Mouse (Mus musculus) E14TG2a.4 (cell line): ENCODE measurements around the gene Cdon.

Source experiments
- H3K27me3 ChIP-seq: 2 replicates; pipeline ENCODE4 v1.6.1; 2014; ENCODE audit warnings: low read length, control low read depth; ENCODE audit not compliant: insufficient read depth
- H3K36me3 ChIP-seq: 2 replicates; pipeline ENCODE4 v1.6.1; 2014; ENCODE audit warnings: low read length, control low read depth; ENCODE audit not compliant: insufficient read depth
- H3K4me1 ChIP-seq: replicated peaks from 2 replicates; pipeline ENCODE4 v1.6.1; 2014; ENCODE audit warnings: low read depth, low read length, control low read depth
- H3K4me3 ChIP-seq: replicated peaks from 2 replicates; pipeline ENCODE4 v1.5.1; 2014; ENCODE audit warnings: mild to moderate bottlenecking, low read length
- H3K9me3 ChIP-seq: 2 replicates; pipeline ENCODE4 v1.6.1; 2014; ENCODE audit warnings: low read length, control low read depth
- CTCF ChIP-seq: conservative IDR thresholded peaks from 2 replicates; pipeline ENCODE4 v1.5.1; 2014; ENCODE audit warnings: low read length
- NANOG ChIP-seq: IDR thresholded peaks from 2 replicates; pipeline ENCODE4 v1.6.1; 2014; ENCODE audit warnings: borderline replicate concordance, low read length, mixed read lengths
- POU5F1 ChIP-seq: IDR thresholded peaks from 2 replicates; pipeline ENCODE4 v1.6.1; 2014; ENCODE audit warnings: low read length, borderline replicate concordance

Gene Cdon

DNA sequence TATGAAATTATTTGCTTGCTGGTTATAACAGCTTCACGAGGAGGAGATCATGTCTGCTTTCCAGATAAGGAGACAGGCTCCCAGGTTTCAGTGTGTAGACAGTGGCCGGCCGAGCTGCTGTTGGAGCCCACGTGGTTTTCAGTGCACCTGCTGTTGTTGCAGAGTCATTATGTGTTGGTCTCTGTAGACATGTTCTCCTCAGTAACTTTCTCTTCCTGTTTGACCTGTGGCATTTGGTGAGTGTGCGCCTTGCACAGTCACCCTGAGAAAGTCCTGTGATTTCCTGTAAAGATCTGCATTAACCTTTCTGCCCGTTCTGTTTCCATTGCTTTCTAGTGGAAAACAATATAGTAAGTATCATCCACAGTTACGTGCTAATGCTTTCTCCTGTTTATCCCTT, 54.5 kb downstream of the Cdon start:
- Histone ChIP-seq H3K9me3 (no peaks in the 10 kb centered on the region), H3K4me3 (no peak overlapping the region), H3K27me3 (no peaks in the 10 kb centered on the region), H3K36me3 (0 out of 2 replicates have a peak, but pooled peaks cover 3% of the 10 kb centered on the region), H3K4me1 (no peaks in the 10 kb centered on the region)
- TF ChIP-seq POU5F1 (no peak), CTCF (no peak), NANOG (no peak)

GRCm38 (mm10) chr9:35479456-35479855, 58.5 kb downstream of the Cdon start:
- Histone ChIP-seq H3K4me1 (no peaks in the 10 kb centered on the region), H3K4me3 (no peak overlapping the region), H3K9me3 (no peaks in the 10 kb centered on the region), H3K27me3 (no peaks in the 10 kb centered on the region), H3K36me3 (0 out of 2 replicates have a peak, but pooled peaks cover 3% of the 10 kb centered on the region)
- TF ChIP-seq NANOG (no peak), POU5F1 (no peak), CTCF (no peak)

- no peak overlapping the region for H3K4me3 ChIP-seq
- H3K4me1 ChIP-seq: no peaks in the 10 kb centered on the region
- H3K27me3 ChIP-seq: no peaks in the 10 kb centered on the region
- 0 out of 2 replicates have a peak, but pooled peaks cover 3% of the 10 kb centered on the region for H3K36me3 ChIP-seq
- H3K9me3 ChIP-seq: no peaks in the 10 kb centered on the region
- TF ChIP-seq NANOG: no peak
- TF ChIP-seq CTCF: no peak
- no peak for TF ChIP-seq POU5F1
Measured at GRCm38 (mm10) chr9:35482014-35482898, 61.3 kb downstream of the Cdon start.

DNA sequence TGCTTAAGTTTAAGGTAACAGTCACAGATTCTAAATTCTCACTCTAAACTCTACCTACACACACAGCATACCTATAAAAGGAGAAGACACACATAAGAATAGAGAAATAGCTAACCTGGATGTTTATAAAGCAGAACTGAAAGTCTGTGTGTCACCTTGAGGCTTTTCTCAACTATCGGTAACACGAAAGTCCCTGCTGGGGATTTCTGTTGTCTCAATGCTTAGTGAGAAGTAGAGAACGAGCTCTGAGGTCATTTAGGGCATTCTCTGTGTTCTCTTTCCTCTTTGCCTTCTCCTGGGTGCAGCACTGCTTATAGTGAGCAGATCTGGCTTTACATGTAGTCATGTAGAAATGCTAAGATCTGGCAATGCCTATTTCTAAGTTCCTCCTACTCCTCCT, 63.0 kb downstream of the Cdon start:
- H3K4me1 ChIP-seq: no peaks in the 10 kb centered on the region
- no peaks in the 10 kb centered on the region for H3K27me3 ChIP-seq
- TF ChIP-seq POU5F1 (no peak), NANOG (no peak), CTCF (no peak)
- no peaks in the 10 kb centered on the region for H3K9me3 ChIP-seq
- no peak overlapping the region for H3K4me3 ChIP-seq
- H3K36me3 ChIP-seq: no peaks in the 10 kb centered on the region

GRCm38 (mm10) chr9:35486616-35487015, 65.7 kb downstream of the Cdon start:
- Histone ChIP-seq H3K4me1 (no peaks in the 10 kb centered on the region), H3K4me3 (no peak overlapping the region), H3K27me3 (no peaks in the 10 kb centered on the region), H3K9me3 (no peaks in the 10 kb centered on the region), H3K36me3 (no peaks in the 10 kb centered on the region)
- TF ChIP-seq CTCF (no peak), POU5F1 (no peak), NANOG (no peak)

- Histone ChIP-seq H3K36me3 (no peaks in the 10 kb centered on the region), H3K9me3 (no peaks in the 10 kb centered on the region), H3K4me1 (no peaks in the 10 kb centered on the region), H3K27me3 (no peaks in the 10 kb centered on the region), H3K4me3 (no peak overlapping the region)
- TF ChIP-seq POU5F1 (no peak), NANOG (no peak)
Measured at GRCm38 (mm10) chr9:35488496-35488895, 67.6 kb downstream of the Cdon start.

DNA sequence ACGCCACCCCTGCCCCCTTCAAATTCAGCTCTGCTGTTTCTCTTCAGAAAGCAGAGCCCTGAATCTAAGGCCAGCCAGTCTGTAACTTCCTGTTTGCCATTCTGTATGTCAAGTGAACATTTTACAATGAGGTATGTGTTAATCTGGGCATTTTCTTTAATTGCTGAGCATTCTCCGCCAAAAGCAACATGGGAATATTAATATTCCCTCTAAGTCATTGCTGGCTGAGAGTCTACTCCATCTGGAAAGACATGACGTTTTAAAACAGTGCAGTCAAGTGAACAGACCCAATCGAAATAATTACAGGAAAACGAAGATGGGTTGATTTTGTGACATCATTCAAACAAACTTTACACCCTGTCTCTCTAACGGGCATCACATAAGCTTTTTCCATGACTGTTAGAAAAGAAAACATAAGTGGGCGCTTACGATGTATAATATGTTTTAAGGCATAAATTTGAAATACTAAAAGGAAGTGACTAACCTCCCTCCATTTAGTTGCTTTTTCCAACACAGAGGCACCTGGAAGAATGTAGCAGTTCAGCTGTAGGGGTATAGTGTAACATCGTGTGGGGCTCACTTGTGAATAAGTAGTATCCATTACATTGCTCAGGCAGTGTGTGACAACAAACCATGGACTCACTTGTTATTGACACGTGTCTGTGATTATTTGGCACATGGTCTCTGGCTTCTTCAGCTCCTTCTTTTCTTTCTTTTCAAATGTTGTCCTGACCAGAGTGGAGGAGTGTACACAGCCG, 70.4 kb downstream of the Cdon start:
- Histone ChIP-seq H3K27me3 (no peaks in the 10 kb centered on the region), H3K9me3 (no peaks in the 10 kb centered on the region), H3K36me3 (no peaks in the 10 kb centered on the region), H3K4me3 (no peak overlapping the region), H3K4me1 (peaks cover 14% of the 10 kb centered on the region)
- no peak for TF ChIP-seq NANOG
- no peak for TF ChIP-seq CTCF
- TF ChIP-seq POU5F1: no peak

GRCm38 (mm10) chr9:35493033-35493732, 72.3 kb downstream of the Cdon start:
- TF ChIP-seq CTCF: no peak
- TF ChIP-seq POU5F1: no peak
- no peak for TF ChIP-seq NANOG
- no peaks in the 10 kb centered on the region for H3K9me3 ChIP-seq

More at GRCm38 (mm10) chr9:35493033-35493732, 72.3 kb downstream of the Cdon start:
- Histone ChIP-seq H3K27me3 (no peaks in the 10 kb centered on the region), H3K4me3 (no peak overlapping the region), H3K36me3 (no peaks in the 10 kb centered on the region), H3K4me1 (peaks cover 14% of the 10 kb centered on the region)
